Mouse (Mus musculus) midbrain, embryonic 13.5 days (tissue): Measurements from ENCODE around the gene Kcnk10. TPM values are rescaled to one million over a fixed set of nuclear protein-coding genes. Genes with fewer than 3 reads are reported as not detected.

Experiments
- ATAC-seq: fragments of 200-750 bp; cut with Nextera tagmentation; 2 replicates; pipeline ENCODE4 v1.8.0; 2017; ENCODE audit warnings: mild to moderate bottlenecking, moderate TSS enrichment, moderate library complexity
- H3K27ac ChIP-seq: fragments of 300-500 bp; sonication (generic); 2 replicates; pipeline ENCODE4 v1.5.1; 2015; ENCODE audit warnings: inconsistent platforms, mild to moderate bottlenecking, moderate library complexity
- H3K27me3 ChIP-seq: fragments of 300-500 bp; sonication (generic); 2 replicates; pipeline ENCODE4 v1.6.1; 2015; ENCODE audit warnings: mild to moderate bottlenecking, inconsistent platforms
- H3K36me3 ChIP-seq: fragments of 300-500 bp; sonication (generic); 2 replicates; pipeline ENCODE4 v1.6.1; 2015; ENCODE audit warnings: mild to moderate bottlenecking, inconsistent platforms
- H3K4me1 ChIP-seq: fragments of 300-500 bp; sonication (generic); replicated peaks from 2 replicates; pipeline ENCODE4 v1.6.1; 2015; ENCODE audit warnings: inconsistent platforms
- H3K4me2 ChIP-seq: fragments of 300-500 bp; sonication (generic); replicated peaks from 2 replicates; pipeline ENCODE4 v1.6.1; 2015; ENCODE audit warnings: moderate library complexity, mild to moderate bottlenecking, inconsistent platforms
- H3K4me3 ChIP-seq: fragments of 300-500 bp; sonication (generic); replicated peaks from 2 replicates; pipeline ENCODE4 v1.5.1; 2015; ENCODE audit warnings: mild to moderate bottlenecking, inconsistent platforms
- H3K9ac ChIP-seq: fragments of 300-500 bp; sonication (generic); replicated peaks from 2 replicates; pipeline ENCODE4 v1.6.1; 2015; ENCODE audit warnings: mild to moderate bottlenecking, inconsistent platforms
- H3K9me3 ChIP-seq: fragments of 300-500 bp; sonication (generic); 2 replicates; pipeline ENCODE4 v1.6.1; 2016; ENCODE audit warnings: mild to moderate bottlenecking, inconsistent platforms
- WGBS: fragments of 180-500 bp; shearing (Covaris S2); methylation state at CpG from one replicate; pipeline ENCODE4 v1.1.7; 2015; 5-methylcytosine and 5-hydroxymethylcytosine counted together
- polyA plus RNA-seq: library from polyadenylated mRNA; unstranded; fragments of >200 nt; fragmentation: Nextera tagmentation; extraction: Ambion mirVana; gene quantifications from 2 replicates; pipeline ENCODE4 v1.2.1, GENCODE M21; 2015

Kcnk10 gene
- polyA plus RNA-seq, 1 experiment from 2014 or later = 51.8 TPM

- no peak overlapping the region for H3K4me2 ChIP-seq
- 0 out of 2 replicates have a peak, but pooled peaks cover 2% of the 10 kb centered on the region for H3K36me3 ChIP-seq
- no peaks in the 10 kb centered on the region for H3K27me3 ChIP-seq
- no peak overlapping the region for H3K9ac ChIP-seq
- peak; percentile 63 for ATAC-seq
- no peaks in the 10 kb centered on the region for H3K9me3 ChIP-seq
- H3K4me3 ChIP-seq = no peak overlapping the region
- H3K27ac ChIP-seq = peak overlapping the region; percentile 71
- H3K4me1 ChIP-seq = peaks cover 55% of the 10 kb centered on the region
- 46% methylated on average over 2 of the region's 2 CpGs for WGBS
Observed at GRCm38 (mm10) chr12:98481460-98481859, 96.7 kb downstream of the Kcnk10 start.

- WGBS = 33% methylated on average over 5 of the region's 5 CpGs
- Histone ChIP-seq H3K9ac (no peak overlapping the region), H3K4me1 (peaks cover 55% of the 10 kb centered on the region), H3K27me3 (no peaks in the 10 kb centered on the region), H3K36me3 (0 out of 2 replicates have a peak, but pooled peaks cover 2% of the 10 kb centered on the region), H3K4me2 (no peak overlapping the region), H3K27ac (peak overlapping the region; percentile 71), H3K9me3 (no peaks in the 10 kb centered on the region), H3K4me3 (no peak overlapping the region)
- peak; percentile 31; the same call in 1 of the 2 replicates for ATAC-seq
Observed at GRCm38 (mm10) chr12:98481048-98481447, 97.1 kb downstream of the Kcnk10 start.

GRCm38 (mm10) chr12:98477673-98478461, 100.2 kb downstream of the Kcnk10 start:
- Histone ChIP-seq H3K27me3 (no peaks in the 10 kb centered on the region), H3K36me3 (peaks cover 12% of the 10 kb centered on the region; the same call in 1 of the 2 replicates), H3K4me2 (no peak overlapping the region), H3K27ac (peak overlapping the region; percentile 90), H3K4me1 (peaks cover 60% of the 10 kb centered on the region), H3K9ac (peak overlapping the region; percentile 44), H3K9me3 (no peaks in the 10 kb centered on the region), H3K4me3 (no peak overlapping the region)
- peak; percentile 74 for ATAC-seq
- 9% methylated on average over 8 of the region's 8 CpGs for WGBS

- 90% methylated on average over 5 of the region's 5 CpGs for WGBS
- H3K4me3 ChIP-seq = no peak overlapping the region
- H3K27me3 ChIP-seq = no peaks in the 10 kb centered on the region
- no peaks in the 10 kb centered on the region for H3K9me3 ChIP-seq
- H3K9ac ChIP-seq = no peak overlapping the region
- H3K36me3 ChIP-seq = peaks cover 21% of the 10 kb centered on the region
- H3K4me1 ChIP-seq = peaks cover 5% of the 10 kb centered on the region; the same call in 1 of the 2 replicates
- no peak for ATAC-seq
- H3K27ac ChIP-seq = no peak overlapping the region
- H3K4me2 ChIP-seq = no peak overlapping the region
Observed at GRCm38 (mm10) chr12:98471232-98471631, 106.9 kb downstream of the Kcnk10 start.

DNA sequence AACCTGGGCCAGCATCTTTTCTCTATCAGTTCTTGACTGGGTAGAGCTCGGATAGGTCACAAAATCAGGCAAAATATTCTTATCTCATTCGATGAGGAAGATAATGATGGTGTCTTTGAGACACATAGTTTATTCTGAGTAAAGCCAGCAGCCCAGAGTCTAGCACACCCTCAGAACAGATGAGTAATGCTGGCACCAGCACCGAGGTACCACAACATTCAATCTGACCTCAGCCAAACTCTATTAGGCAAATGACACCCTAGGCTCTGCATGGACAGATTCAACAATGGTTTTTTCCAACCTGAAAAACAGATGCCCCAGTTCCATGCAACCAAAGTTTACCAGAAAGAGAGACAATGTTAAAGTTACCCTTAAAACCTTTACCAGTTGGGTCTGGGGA, 108.0 kb downstream of the Kcnk10 start:
- peaks cover 5% of the 10 kb centered on the region; the same call in 1 of the 2 replicates for H3K4me1 ChIP-seq
- H3K27me3 ChIP-seq = no peaks in the 10 kb centered on the region
- H3K4me3 ChIP-seq = no peak overlapping the region
- no peak overlapping the region for H3K27ac ChIP-seq
- H3K36me3 ChIP-seq = peaks cover 21% of the 10 kb centered on the region
- H3K9me3 ChIP-seq = no peaks in the 10 kb centered on the region
- 88% methylated on average over 3 of the region's 3 CpGs for WGBS
- no peak for ATAC-seq
- H3K4me2 ChIP-seq = no peak overlapping the region
- no peak overlapping the region for H3K9ac ChIP-seq

DNA sequence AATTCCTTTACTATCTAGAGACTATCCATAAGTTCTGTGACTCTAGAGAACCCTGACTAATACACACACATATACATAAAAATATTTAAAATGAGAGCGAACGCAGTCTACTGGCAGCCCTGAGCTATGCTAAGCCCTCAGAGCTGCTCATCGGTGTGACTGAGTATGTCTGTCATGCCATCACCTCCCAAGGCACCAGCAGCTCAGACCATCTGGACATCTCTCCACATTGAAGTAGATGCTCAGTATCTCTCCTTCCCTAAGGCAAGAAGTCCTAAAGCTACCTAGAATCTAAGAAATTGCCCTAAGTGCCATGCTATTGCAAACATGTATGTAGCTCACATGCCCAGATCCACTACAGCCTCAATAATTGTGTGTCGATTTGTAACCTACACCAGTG, 110.3 kb downstream of the Kcnk10 start:
- no peak for ATAC-seq
- Histone ChIP-seq H3K9me3 (no peaks in the 10 kb centered on the region), H3K4me3 (no peak overlapping the region), H3K27me3 (no peaks in the 10 kb centered on the region), H3K9ac (no peak overlapping the region), H3K27ac (no peak overlapping the region), H3K4me1 (no peaks in the 10 kb centered on the region), H3K4me2 (no peak overlapping the region), H3K36me3 (peaks cover 10% of the 10 kb centered on the region)
- WGBS = 96% methylated on average over 4 of the region's 4 CpGs

DNA sequence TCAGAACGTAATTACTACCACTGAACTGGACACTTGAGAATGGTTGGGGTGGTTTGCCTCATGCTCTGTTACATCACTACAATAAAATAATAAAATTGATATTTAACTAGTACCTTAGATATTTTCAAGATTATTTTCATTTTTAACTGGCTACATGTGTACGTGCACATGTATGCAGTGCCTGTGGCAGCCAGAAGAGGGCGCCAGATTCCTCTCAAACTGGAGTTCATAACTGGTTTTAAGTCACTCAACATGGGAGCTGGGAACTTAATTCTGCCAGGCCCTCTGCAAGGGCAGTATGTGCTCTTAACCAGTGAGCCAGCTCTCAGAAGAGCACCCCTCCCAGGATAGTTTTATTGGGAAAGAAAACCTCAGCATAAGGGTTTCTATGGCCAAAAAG, 118.2 kb downstream of the Kcnk10 start:
- ATAC-seq = no peak
- WGBS = 51% methylated on average over 3 of the region's 3 CpGs
- peaks cover 12% of the 10 kb centered on the region for H3K36me3 ChIP-seq
- no peak overlapping the region for H3K27ac ChIP-seq
- H3K9me3 ChIP-seq = no peaks in the 10 kb centered on the region
- H3K9ac ChIP-seq = no peak overlapping the region
- no peak overlapping the region for H3K4me3 ChIP-seq
- H3K4me2 ChIP-seq = no peak overlapping the region
- H3K27me3 ChIP-seq = no peaks in the 10 kb centered on the region
- 0 out of 2 replicates have a peak, but pooled peaks cover 3% of the 10 kb centered on the region for H3K4me1 ChIP-seq

- WGBS = 94% methylated on average over 4 of the region's 4 CpGs
- no peak for ATAC-seq
- H3K9ac ChIP-seq = no peak overlapping the region
- H3K4me3 ChIP-seq = no peak overlapping the region
- no peaks in the 10 kb centered on the region for H3K9me3 ChIP-seq
- H3K36me3 ChIP-seq = peaks cover 12% of the 10 kb centered on the region
- no peak overlapping the region for H3K27ac ChIP-seq
- H3K27me3 ChIP-seq = no peaks in the 10 kb centered on the region
- H3K4me2 ChIP-seq = no peak overlapping the region
- 0 out of 2 replicates have a peak, but pooled peaks cover 3% of the 10 kb centered on the region for H3K4me1 ChIP-seq
Observed at GRCm38 (mm10) chr12:98458944-98459343, 119.2 kb downstream of the Kcnk10 start.

- 86% methylated on average over 5 of the region's 5 CpGs for WGBS
- H3K9ac ChIP-seq = no peak overlapping the region
- no peak overlapping the region for H3K4me3 ChIP-seq
- peaks cover 14% of the 10 kb centered on the region for H3K36me3 ChIP-seq
- no peak for ATAC-seq
- H3K27me3 ChIP-seq = no peaks in the 10 kb centered on the region
- H3K4me1 ChIP-seq = 0 out of 2 replicates have a peak, but pooled peaks cover 3% of the 10 kb centered on the region
- no peaks in the 10 kb centered on the region for H3K9me3 ChIP-seq
- H3K27ac ChIP-seq = no peak overlapping the region
- no peak overlapping the region for H3K4me2 ChIP-seq
Observed at GRCm38 (mm10) chr12:98458516-98458915, 119.6 kb downstream of the Kcnk10 start.

- WGBS = 92% methylated on average over 17 of the region's 17 CpGs
- Histone ChIP-seq H3K4me2 (no peak overlapping the region), H3K4me3 (no peak overlapping the region), H3K9ac (no peak overlapping the region), H3K27me3 (no peaks in the 10 kb centered on the region), H3K27ac (no peak overlapping the region), H3K4me1 (no peaks in the 10 kb centered on the region), H3K36me3 (peaks cover 23% of the 10 kb centered on the region), H3K9me3 (no peaks in the 10 kb centered on the region)
- ATAC-seq = no peak
Observed at GRCm38 (mm10) chr12:98453161-98453560, 124.9 kb downstream of the Kcnk10 start.

DNA sequence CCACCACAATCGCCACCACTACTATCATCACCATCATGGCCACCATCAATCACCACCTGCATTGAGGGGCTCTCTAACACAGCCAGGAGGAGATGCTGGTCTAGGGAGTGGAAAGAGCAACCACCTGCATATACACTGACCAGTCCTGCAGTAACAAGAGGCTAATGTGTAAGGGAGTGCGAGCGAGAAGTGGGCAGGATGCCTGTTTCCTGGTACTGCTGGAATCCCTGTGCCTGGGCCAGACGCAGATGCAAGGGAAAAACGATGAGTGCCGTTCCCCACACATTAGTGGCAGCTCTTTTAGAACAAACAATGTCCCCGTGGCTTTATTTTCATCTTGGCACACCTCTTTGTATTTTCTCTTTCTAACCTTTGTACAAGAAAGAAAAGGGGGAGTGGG, 125.5 kb downstream of the Kcnk10 start:
- ATAC-seq = no peak
- Histone ChIP-seq H3K27me3 (no peaks in the 10 kb centered on the region), H3K27ac (no peak overlapping the region), H3K9ac (no peak overlapping the region), H3K9me3 (no peaks in the 10 kb centered on the region), H3K4me2 (no peak overlapping the region), H3K36me3 (peaks cover 23% of the 10 kb centered on the region), H3K4me1 (no peaks in the 10 kb centered on the region), H3K4me3 (no peak overlapping the region)
- 91% methylated on average over 7 of the region's 7 CpGs for WGBS

DNA sequence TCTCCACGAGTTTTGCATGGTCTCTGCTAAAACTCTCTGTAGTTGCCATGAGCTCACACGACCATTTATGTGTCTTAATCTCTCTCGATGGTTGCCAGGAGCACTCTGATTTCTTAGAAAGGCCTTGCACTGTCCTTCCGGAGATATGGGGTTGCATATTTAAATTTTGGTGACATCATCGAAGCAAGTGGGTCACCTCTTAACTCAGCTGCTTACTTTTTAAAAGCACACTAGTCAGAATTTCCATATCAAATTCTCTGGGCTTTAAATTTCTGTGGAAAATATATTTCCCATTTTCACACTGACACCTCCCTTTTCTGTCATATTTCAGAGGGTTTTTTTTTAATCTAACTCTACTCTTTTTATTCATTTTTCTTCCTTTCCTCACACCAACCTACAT, 132.5 kb downstream of the Kcnk10 start:
- ATAC-seq = no peak
- no peak overlapping the region for H3K9ac ChIP-seq
- 68% methylated on average over 5 of the region's 5 CpGs for WGBS
- no peaks in the 10 kb centered on the region for H3K9me3 ChIP-seq
- H3K27me3 ChIP-seq = no peaks in the 10 kb centered on the region
- H3K4me3 ChIP-seq = no peak overlapping the region
- no peaks in the 10 kb centered on the region for H3K4me1 ChIP-seq
- peaks cover under 1% of the 10 kb centered on the region; the same call in 1 of the 2 replicates for H3K36me3 ChIP-seq
- no peak overlapping the region for H3K4me2 ChIP-seq
- H3K27ac ChIP-seq = no peak overlapping the region
